Mouse (Mus musculus) frontal cortex, postnatal 14 days (tissue): Measurements from ENCODE around the gene Akap1.

ENCODE experiments used
- DNase-seq, 2 experiments: peaks; one replicate each; pipeline ENCODE4 v3.0.0; 2022; ENCODE audit warnings: low spot score in 2 of 2

Gene Akap1

GRCm38 (mm10) chr11:88782531-88782930 is 81.9 kb downstream of the Akap1 start:
- DNase-seq, result no peak
